Mouse (Mus musculus) bone marrow, adult 2 months (tissue): ENCODE results near the gene Vmn1r197. TPM values are rescaled to one million over a fixed set of nuclear protein-coding genes. Genes with fewer than 3 reads are reported as not detected.
"Not testable (repeated sequence)": the region's sequence is repeated elsewhere in the genome, so short reads cannot be mapped to it uniquely, and the experiment has no call there.

Experiments used
- H3K27ac ChIP-seq: fragments of 200-500 bp; 2 replicates; pipeline ENCODE4 v1.5.1; 2012; ENCODE audit warnings: low read depth, mild to moderate bottlenecking, control low read depth, inconsistent platforms, low read length; ENCODE audit not compliant: control insufficient read depth, poor library complexity, insufficient read depth
- H3K4me1 ChIP-seq: fragments of 200-500 bp; 2 replicates; pipeline ENCODE4 v1.6.1; 2011; ENCODE audit warnings: low read length; ENCODE audit not compliant: control insufficient read depth, insufficient read depth
- H3K4me3 ChIP-seq: fragments of 200-500 bp; replicated peaks from 2 replicates; pipeline ENCODE3; 2011; ENCODE audit warnings: mild to moderate bottlenecking, low read depth, low read length, control low read depth; ENCODE audit not compliant: control insufficient read depth
- CTCF ChIP-seq: fragments of 200-500 bp; IDR thresholded peaks from 2 replicates; pipeline ENCODE4 v1.5.1; 2011; ENCODE audit warnings: low read length, control low read depth; ENCODE audit not compliant: control insufficient read depth, insufficient read depth
- POLR2A ChIP-seq: fragments of 200-500 bp; IDR thresholded peaks from 2 replicates; pipeline ENCODE4 v1.6.1; 2011; ENCODE audit warnings: low read depth, mild to moderate bottlenecking, control low read depth, low read length, borderline replicate concordance; ENCODE audit not compliant: control insufficient read depth
- WGBS: fragments of 180-500 bp; shearing (Covaris S2); methylation state at CpG from one replicate; pipeline ENCODE4 v1.1.7; 2018; 5-methylcytosine and 5-hydroxymethylcytosine counted together
- polyA plus RNA-seq: library from polyadenylated mRNA; stranded (reverse); fragments of >200 nt; gene quantifications from 2 replicates; pipeline ENCODE4 v1.2.4, GENCODE M21; 2011; ENCODE audit warnings: low replicate concordance; ENCODE audit not compliant: missing spikeins, insufficient read depth, insufficient read length

Gene Vmn1r197
- polyA plus RNA-seq, 1 experiment: not detected

DNA sequence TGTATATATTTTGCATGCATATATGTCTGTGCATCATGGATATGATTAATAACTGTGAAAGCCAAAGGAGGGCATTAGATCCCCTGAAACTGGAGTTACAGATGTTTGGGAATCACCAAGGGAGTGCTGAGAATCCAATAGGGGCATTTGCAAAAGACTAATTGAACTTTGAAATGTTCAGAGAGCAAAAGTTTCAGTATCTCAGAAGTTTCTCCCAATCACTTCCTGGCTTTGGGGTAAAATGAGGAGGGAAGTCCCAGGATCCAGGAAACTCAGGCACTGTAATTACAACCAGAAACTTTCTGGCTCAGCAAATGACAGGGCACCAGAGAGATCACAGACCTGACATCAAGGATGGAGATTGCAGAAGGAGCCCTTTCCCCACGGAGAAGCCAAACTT is 25.7 kb downstream of the Vmn1r197 start, which contains the start of gene Vmn1r198:
TSS of gene Vmn1r198 (plus strand) at position 301 of the 400 bp plus-strand sequence.
- no peaks in the 10 kb centered on the region for H3K4me1 ChIP-seq
- TF ChIP-seq POLR2A (no peak), CTCF (no peak)
- H3K4me3 ChIP-seq: no peak within 1 kb of the TSS
- H3K27ac ChIP-seq: no peak within 1 kb of the TSS
- 20% methylated on average over 1 of the region's 1 CpGs for WGBS

DNA sequence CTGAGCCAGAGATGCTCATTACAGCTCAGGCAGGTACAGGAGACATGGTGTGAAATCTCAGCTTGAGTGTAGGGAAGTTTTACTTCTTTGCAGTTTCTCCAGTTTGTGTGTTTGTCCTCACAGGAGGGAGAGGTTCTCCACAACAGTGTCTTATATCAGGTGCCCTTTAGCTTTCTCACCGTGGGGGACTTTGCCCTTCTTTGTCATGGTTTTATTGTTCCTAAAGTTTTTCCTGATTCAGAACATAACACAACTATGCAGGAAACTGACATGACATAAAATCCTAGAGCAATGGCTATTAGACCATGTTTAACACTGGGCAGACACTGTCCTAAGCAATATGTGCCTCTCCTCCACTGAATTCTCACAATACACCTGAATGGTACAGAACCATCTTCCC is 26.4 kb downstream of the Vmn1r197 start:
- TF ChIP-seq CTCF (no peak), POLR2A (no peak)
- no peak overlapping the region for H3K4me3 ChIP-seq
- no peak overlapping the region for H3K27ac ChIP-seq
- no peaks in the 10 kb centered on the region for H3K4me1 ChIP-seq
- 70% methylated on average over 1 of the region's 1 CpGs for WGBS

DNA sequence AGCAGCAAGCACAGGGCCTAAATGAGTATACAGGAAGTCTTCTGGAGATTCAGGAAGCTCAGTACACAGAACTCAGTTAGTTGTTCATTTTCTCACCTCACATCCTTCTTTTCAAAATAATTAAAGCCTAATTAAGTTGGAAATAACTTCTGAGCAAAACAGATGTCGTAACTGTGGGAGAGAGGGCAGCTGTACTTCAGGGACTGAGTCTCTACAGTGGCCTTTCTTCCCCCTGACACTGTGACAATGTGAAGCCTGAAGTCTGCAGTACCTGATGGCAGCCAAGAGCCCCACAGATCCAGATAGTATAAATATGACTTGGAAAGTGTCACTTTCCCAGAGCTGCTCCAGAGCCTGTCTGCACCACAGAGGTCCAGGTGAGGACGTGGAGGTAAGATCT is 55.1 kb downstream of the Vmn1r197 start, which contains the start of gene Vmn1r199:
TSS of gene Vmn1r199 (plus strand) at position 301 of the 400 bp plus-strand sequence.
- 54% methylated on average over 2 of the region's 2 CpGs for WGBS
- TF ChIP-seq POLR2A: no peak
- no peak for TF ChIP-seq CTCF
- H3K4me3 ChIP-seq: no peak within 1 kb of the TSS
- H3K27ac ChIP-seq: no peak within 1 kb of the TSS
- no peaks in the 10 kb centered on the region for H3K4me1 ChIP-seq

DNA sequence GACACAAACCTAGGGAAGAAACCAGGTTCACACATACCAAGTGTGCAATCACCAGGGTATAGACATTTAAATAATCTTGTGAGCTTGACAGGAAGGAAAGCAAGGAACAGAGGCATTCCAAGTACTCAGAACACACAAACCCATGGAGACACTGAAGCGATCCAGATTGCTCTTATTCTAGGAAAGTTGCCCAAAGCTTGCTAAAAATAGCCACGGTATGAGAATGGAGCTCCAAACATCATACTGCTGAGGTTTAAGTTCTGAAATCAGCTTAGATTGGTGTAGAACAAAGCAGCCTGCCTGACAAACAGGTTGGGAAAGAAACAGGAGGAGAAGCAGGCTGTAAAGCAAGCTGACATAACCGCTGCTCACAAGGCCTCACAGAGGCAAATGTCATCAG is 56.7 kb downstream of the Vmn1r197 start:
- not testable (repeated sequence) for H3K27ac ChIP-seq, H3K4me1 ChIP-seq, H3K4me3 ChIP-seq
- WGBS: 64% methylated on average over 3 of the region's 3 CpGs

Other genes with a start within 250 kb of the Vmn1r197 start
- gene Vmn1r188, start 240.1 kb upstream of the Vmn1r197 start, polyA plus RNA-seq: not detected in 2 replicates
- gene Vmn1r189, start 218.8 kb upstream of the Vmn1r197 start, polyA plus RNA-seq: not detected in 2 replicates
- gene Vmn1r191, start 140.6 kb upstream of the Vmn1r197 start, polyA plus RNA-seq: not detected in 2 replicates
- gene Vmn1r192, start 133.4 kb upstream of the Vmn1r197 start, polyA plus RNA-seq: not detected in 2 replicates
- gene Vmn1r193, start 101.4 kb upstream of the Vmn1r197 start, polyA plus RNA-seq: 0.42 and 0.72 TPM in 2 replicates
- not detected in 2 replicates for gene Vmn1r194, start 80.4 kb upstream of the Vmn1r197 start, polyA plus RNA-seq
- not detected in 2 replicates for gene Vmn1r195, start 54.1 kb upstream of the Vmn1r197 start, polyA plus RNA-seq
- gene Vmn1r196, start 34.7 kb upstream of the Vmn1r197 start, polyA plus RNA-seq: not detected in 2 replicates
- not detected in 2 replicates for gene Vmn1r198, start 25.8 kb downstream of the Vmn1r197 start, polyA plus RNA-seq
- gene Vmn1r199, start 55.2 kb downstream of the Vmn1r197 start, polyA plus RNA-seq: not detected in 2 replicates
- gene Vmn1r200, start 65.8 kb downstream of the Vmn1r197 start, polyA plus RNA-seq: not detected in 2 replicates
- not detected in 2 replicates for gene Vmn1r201, start 147.3 kb downstream of the Vmn1r197 start, polyA plus RNA-seq
- gene Vmn1r202, start 180.8 kb downstream of the Vmn1r197 start, polyA plus RNA-seq: not detected in 2 replicates
- gene Vmn1r203, start 193.5 kb downstream of the Vmn1r197 start, polyA plus RNA-seq: 0.47 TPM in 1 of 2 replicates, not detected in the other
- not detected in 2 replicates for gene Vmn1r204, start 228.6 kb downstream of the Vmn1r197 start, polyA plus RNA-seq